Mouse (Mus musculus): ENCODE data around the gene Bnip3.

The Bnip3 gene

DNA sequence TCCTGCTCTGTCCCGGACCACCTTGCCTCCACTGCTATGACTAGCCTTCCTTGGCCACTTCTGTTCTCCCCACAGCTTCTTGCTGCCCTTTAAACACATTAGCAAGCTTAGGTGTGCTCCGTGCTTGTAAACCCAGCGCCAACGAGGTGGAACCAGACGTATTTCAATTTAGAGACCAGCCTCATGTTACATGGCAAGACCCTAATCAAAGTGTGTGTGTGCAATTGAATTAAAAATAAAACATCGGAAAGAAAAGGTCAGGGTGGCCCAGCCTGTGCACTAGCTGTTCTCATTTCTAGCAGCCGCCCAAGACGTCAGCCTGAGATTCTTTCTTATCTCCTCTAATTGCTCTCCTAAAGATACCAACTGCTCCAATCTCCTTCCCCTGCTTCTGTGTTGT, 64.2 kb downstream of the Bnip3 start:
- no peak for DNase-seq (ENCODE audit: extremely low spot score)

DNA sequence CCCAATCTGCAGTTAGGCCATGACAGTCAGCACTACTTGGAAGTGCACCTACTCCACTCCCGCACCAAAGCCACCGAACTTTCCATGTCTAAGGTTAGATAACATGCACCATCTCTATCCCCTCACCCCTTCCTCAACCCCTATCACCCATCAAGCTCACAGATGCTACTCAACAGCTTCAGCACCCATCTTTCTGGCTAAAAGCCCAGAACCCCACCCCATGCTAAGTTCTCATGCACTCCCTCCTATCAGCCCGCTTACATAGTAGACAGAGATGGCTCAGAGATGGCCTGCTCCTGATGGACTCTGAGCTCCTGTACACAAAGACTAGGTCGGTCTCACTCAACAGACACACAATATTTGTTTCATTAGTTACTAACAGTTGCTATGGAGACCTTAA, 65.9 kb downstream of the Bnip3 start:
- DNase-seq (ENCODE audit: extremely low spot score), result no peak

DNA sequence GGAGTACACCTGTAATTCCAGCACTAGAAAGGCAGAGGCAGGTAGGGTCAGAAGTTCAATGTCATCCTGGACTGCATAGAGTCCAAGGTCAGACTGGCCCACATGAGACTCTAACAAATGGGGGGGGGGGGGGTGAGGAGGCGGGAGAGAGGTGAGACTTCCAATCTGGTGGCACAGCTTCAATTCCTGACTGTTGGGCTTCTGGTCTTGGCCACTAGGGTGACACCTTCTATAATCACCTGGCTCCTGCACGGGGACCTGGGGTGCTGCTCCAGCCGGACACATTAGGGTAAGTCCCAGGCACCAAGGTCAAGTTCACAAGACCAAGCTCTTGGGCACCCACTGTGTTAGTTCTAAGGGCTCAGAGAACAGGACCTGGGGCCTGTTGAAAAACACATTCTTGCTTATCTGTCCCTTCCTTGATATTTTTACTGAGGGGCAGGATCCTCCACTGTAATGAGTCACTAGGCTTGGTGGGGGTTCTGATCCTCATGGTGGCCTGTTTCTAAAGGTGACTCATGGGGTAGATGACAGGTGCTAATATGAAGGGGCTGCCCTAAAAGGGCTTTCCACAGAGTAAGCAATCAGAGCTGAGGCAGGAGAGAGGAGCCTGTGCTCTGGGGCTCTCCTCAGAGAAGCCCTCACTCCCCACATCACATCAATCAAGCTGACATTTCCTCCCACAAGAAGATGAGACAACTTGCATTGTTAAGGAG, 67.7 kb downstream of the Bnip3 start:
- no peak for DNase-seq (ENCODE audit: extremely low spot score)
